Mouse (Mus musculus) yolk sac, embryonic 10.5 days (tissue): Measurements from ENCODE around the gene Plcb3.

Experiments
- DNase-seq: peaks from one replicate; pipeline ENCODE4 v3.0.0-alpha.2; 2017; ENCODE audit warnings: low spot score

Plcb3 gene

GRCm38 (mm10) chr19:6969665-6970381 is 6.4 kb downstream of the Plcb3 start:
- DNase-seq, result peak; percentile 79

GRCm38 (mm10) chr19:6969291-6969664 is 7.0 kb downstream of the Plcb3 start:
- no peak for DNase-seq

GRCm38 (mm10) chr19:6968491-6969271 is 7.6 kb downstream of the Plcb3 start:
- no peak for DNase-seq

- no peak for DNase-seq
These were observed 19.8 kb downstream of the Plcb3 start for GRCm38 (mm10) chr19:6956461-6956860.

- no peak for DNase-seq
These were observed 20.8 kb downstream of the Plcb3 start for GRCm38 (mm10) chr19:6955424-6955823.

- no peak for DNase-seq
These were observed 22.2 kb downstream of the Plcb3 start for GRCm38 (mm10) chr19:6954046-6954445.

GRCm38 (mm10) chr19:6952712-6953037 is 23.6 kb downstream of the Plcb3 start:
- DNase-seq, result peak; percentile 62

- DNase-seq, result peak; percentile 80
These were observed 24.1 kb downstream of the Plcb3 start for GRCm38 (mm10) chr19:6951994-6952711.

GRCm38 (mm10) chr19:6951381-6951968 is 24.8 kb downstream of the Plcb3 start:
- DNase-seq, result peak; percentile 95

- peak; percentile 75 for DNase-seq
These were observed 25.6 kb downstream of the Plcb3 start for GRCm38 (mm10) chr19:6950613-6951153.

- DNase-seq, result no peak
These were observed 26.3 kb downstream of the Plcb3 start for GRCm38 (mm10) chr19:6949951-6950350.

- DNase-seq, result no peak
These were observed 26.7 kb downstream of the Plcb3 start for GRCm38 (mm10) chr19:6949532-6949931.

- DNase-seq, result no peak
These were observed 28.1 kb downstream of the Plcb3 start for GRCm38 (mm10) chr19:6948186-6948585.

GRCm38 (mm10) chr19:6947742-6948141 is 28.5 kb downstream of the Plcb3 start:
- DNase-seq, result no peak

- DNase-seq, result no peak
These were observed 32.6 kb downstream of the Plcb3 start for GRCm38 (mm10) chr19:6943709-6944108.

- DNase-seq, result no peak
These were observed 33.5 kb downstream of the Plcb3 start for GRCm38 (mm10) chr19:6942764-6943163.

GRCm38 (mm10) chr19:6942249-6942691 is 34.0 kb downstream of the Plcb3 start, which contains the start of gene Gpr137:
Gpr137 (minus strand) TSS chr19:6942480.
- DNase-seq, result peak; percentile 97

GRCm38 (mm10) chr19:6941372-6942248 is 34.7 kb downstream of the Plcb3 start, which contains the start of gene Bad:
Bad (plus strand) TSS chr19:6941861.
- DNase-seq, result peak; percentile 93

- peak; percentile 32 for DNase-seq
These were observed 35.6 kb downstream of the Plcb3 start for GRCm38 (mm10) chr19:6940396-6941351.
